Mouse (Mus musculus): ENCODE measurements around the gene Mto1. TPM values are rescaled to one million over a fixed set of nuclear protein-coding genes. Genes with fewer than 3 reads are reported as not detected.

Mto1 gene
- total RNA-seq, 2 experiments from 2014 or later: 17.6 to 21.4 TPM

Small RNA genes within 50 kb of the gene (microRNA-seq; reads per million reads assigned to microRNA genes)
- gene Gm26377: 0 reads per million in 2 experiments

Other genes starting within 250 kb of the Mto1 start
- gene Gsta1, start 217.6 kb upstream of the Mto1 start, total RNA-seq (2021): not detected
- gene Gm3776, start 191.1 kb upstream of the Mto1 start, total RNA-seq (2021): not detected
- not detected for gene Gm10639, start 158.3 kb upstream of the Mto1 start, total RNA-seq (2021)
- not detected for gene Omt2a, start 133.4 kb upstream of the Mto1 start, total RNA-seq (2021)
- gene Omt2b, start 120.6 kb upstream of the Mto1 start, total RNA-seq (2021): not detected
- not detected for gene Gsta2, start 92.4 kb upstream of the Mto1 start, total RNA-seq (2021)
- gene Dppa5a, start 80.0 kb upstream of the Mto1 start, total RNA-seq (2021): not detected
- gene Ooep, start 69.5 kb upstream of the Mto1 start, total RNA-seq (2021): not detected
- gene Ddx43, start 52.4 kb upstream of the Mto1 start, total RNA-seq (2021): not detected
- gene Cgas, start 5.0 kb upstream of the Mto1 start, total RNA-seq (2021): under 1 TPM in 1 of 2 experiments, not detected in 1; 0.17 TPM
- gene Gm17324, start 578 bp downstream of the Mto1 start, total RNA-seq (2021): not detected
- 100 to 1,000 TPM; 496 to 538 TPM for gene Eef1a1, start 40.9 kb downstream of the Mto1 start, total RNA-seq (2021)
- gene Slc17a5, start 139.8 kb downstream of the Mto1 start, total RNA-seq (2021): 1 to 10 TPM; 2.7 to 4.0 TPM
- gene Cd109, start 167.3 kb downstream of the Mto1 start, total RNA-seq (2021): under 1 TPM; 0.46 to 0.81 TPM